Mouse (Mus musculus) stomach, postnatal 0 days (tissue): ENCODE data around the gene Mrpl42.

Source experiments
- CTCF ChIP-seq: IDR thresholded peaks from 2 replicates; pipeline ENCODE4 v1.5.1; 2016; ENCODE audit warnings: antibody characterized with exemption, low read depth, mild to moderate bottlenecking, moderate library complexity
- EP300 ChIP-seq: optimal IDR thresholded peaks from 2 replicates; pipeline ENCODE3; 2016; ENCODE audit warnings: antibody characterized with exemption

- no peak for TF ChIP-seq CTCF
- TF ChIP-seq EP300: no peak
Observed at GRCm38 (mm10) chr10:95456103-95456502, 45.6 kb downstream of the Mrpl42 start.
